Mouse (Mus musculus) thymus, postnatal 4 days (tissue): ENCODE results near the gene Rundc1.
"Not testable (repeated sequence)": the region's sequence is repeated elsewhere in the genome, so short reads cannot be mapped to it uniquely, and the experiment has no call there.

Experiments used
- DNase-seq: peaks from one replicate; pipeline ENCODE4 v3.0.0; 2021

The Rundc1 gene

GRCm38 (mm10) chr11:101446319-101446718 is 21.4 kb downstream of the Rundc1 start:
- DNase-seq = no peak

DNA sequence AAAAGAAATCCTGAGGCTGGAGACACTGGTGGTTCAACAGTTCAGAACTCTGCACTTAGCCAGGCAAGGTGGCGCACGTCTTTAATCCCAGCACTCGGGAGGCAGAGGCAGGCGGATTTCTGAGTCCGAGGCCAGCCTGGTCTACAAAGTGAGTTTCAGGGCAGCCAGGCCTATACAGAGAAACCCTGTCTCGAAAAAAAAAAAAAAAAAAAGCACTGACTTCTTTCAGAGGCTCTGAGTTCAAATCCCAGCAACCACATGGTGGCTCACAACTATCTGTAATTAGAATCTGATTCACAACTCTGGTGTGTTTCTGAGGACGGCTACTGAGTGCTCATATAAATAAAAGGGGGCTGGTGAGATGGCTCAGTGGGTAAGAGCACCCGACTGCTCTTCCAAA is 22.0 kb downstream of the Rundc1 start:
- not testable (repeated sequence) for DNase-seq

DNA sequence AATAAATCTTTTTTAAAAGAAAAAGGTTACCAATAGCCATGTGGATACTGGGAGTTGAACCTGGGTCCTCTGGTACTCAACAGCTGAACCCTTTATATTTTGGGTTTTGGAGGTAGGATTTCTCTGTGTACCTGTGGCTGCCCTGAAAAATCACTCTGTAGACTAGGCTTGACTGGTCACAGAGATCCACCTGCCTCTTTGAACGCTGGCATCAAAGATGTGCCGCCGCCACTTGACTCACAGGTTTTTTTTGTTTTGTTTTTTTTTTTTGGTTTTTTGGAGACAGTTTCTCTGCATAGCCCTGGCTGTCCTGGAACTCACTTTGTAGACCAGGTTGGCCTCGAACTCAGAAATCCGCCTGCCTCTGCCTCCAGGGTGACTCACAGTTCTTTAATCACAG is 22.9 kb downstream of the Rundc1 start:
- DNase-seq = peak; percentile 45

DNA sequence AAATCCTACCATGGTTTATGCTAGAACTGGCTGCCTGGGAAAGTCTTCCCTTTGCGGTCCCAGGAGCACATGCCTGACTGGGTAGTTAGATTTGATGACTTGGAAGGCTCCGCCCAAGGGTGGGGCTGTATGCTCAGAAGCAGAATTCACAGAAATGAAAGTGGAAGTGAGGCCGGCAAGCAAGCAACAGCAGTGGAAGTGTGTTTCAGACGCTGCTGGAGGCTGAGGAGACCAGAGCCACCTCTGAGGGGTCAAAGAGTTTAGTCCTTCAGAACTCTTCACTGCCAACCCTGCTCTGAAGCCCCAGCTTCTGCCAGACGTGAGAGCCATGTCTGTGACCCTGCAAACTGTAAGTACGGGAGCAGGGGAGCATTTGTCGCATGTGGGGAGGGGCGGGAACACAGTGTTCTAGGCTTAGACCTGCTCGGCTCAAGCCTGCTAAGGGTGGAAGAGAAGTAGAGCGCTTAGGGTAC is 23.4 kb downstream of the Rundc1 start, which contains the start of gene Ifi35:
Ifi35 (plus strand) TSS at position 134 of the 473 bp plus-strand sequence.
- DNase-seq = peak; percentile 72

DNA sequence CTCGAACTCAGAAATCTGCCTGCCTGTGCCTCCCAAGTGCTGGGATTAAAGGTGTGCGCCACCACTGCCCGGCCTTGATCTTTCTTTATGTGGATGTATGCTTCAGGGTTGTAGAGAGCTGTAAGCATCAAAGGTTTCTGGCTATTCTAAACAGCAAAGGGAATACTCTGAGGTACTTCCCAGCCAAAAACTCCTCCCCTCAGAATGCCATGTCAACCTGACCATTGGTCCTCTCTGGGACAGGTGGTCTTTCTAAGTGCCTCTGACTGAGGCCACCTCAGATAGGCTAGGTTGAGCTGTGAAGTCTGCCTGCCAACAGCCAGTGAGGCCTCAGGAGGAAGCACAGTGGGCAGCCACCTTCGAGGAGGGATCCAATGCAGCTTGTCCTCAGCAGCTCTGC is 24.0 kb downstream of the Rundc1 start:
- no peak for DNase-seq

GRCm38 (mm10) chr11:101449596-101449995 is 24.7 kb downstream of the Rundc1 start:
- not testable (repeated sequence) for DNase-seq

GRCm38 (mm10) chr11:101450394-101450793 is 25.5 kb downstream of the Rundc1 start:
- peak; percentile 53 for DNase-seq

- DNase-seq = no peak
These were observed 26.7 kb downstream of the Rundc1 start for GRCm38 (mm10) chr11:101451536-101451935.

DNA sequence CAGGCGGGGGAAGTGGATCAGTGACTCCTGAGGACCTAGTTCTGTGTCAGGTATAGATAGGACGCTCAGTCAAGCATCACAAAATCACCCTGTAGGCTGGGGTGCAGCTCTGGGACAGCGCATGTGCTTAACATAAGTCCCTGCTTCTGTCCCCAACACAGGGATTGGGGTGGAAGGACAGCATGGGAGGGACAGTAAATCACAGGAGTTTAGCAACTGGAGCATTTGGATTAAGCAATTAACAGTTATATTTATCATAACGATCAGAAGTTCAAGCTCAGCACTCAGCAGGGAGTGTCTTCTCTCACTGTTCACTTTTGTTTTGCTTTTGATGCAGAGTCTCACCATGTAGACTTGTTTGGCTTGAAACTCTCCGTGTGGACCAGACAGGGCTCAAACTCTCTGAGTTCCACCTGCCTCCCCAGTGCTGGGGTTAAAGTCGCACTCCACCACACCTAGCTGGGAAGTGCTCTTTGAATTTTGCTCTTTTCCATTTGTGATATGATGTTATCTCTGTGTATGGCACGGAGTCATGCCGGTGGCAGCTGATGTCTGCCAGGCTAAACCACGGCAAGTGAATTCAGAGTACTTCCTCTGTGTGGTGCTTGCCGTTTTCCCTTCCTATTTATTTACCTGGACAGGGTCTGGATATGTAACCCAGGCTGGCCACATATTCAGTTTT is 27.3 kb downstream of the Rundc1 start:
- no peak for DNase-seq

GRCm38 (mm10) chr11:101454702-101455101 is 29.8 kb downstream of the Rundc1 start:
- no peak for DNase-seq

DNA sequence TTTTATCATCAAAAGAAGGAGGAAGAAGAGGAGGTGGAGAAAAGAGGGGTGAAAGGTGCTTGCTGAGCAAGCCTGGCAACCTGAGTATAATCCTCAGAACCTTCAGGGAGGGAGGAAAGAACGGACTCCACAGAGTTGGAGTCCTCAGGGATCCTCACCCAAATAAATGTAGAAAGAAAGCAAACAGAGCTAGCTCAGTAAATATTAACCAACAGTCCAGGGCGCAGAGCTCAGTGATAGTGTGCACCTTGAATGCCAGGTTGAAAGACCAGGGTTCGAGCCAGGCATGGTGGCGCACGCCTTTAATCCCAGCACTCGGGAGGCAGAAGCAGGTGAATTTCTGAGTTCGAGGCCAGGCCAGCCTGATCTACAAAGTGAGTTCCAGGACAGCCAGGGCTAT is 30.7 kb downstream of the Rundc1 start:
- no peak for DNase-seq

DNA sequence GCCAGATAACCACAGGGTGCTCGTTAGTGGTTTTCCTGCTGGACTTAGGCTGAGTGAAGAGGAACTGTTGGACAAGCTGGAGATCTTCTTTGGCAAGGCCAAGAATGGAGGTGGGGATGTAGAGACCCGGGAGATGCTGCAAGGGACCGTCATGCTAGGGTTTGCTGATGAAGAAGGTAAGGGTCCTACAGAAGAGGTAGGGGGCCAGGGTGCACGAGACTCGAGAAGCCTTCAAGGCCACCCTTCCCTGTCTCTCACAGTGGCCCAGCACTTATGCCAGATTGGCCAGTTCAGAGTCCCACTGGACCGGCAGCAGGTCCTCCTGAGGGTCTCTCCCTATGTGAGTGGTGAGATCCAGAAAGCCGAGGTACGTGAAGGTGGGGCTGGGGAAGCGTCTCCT is 32.7 kb downstream of the Rundc1 start:
- no peak for DNase-seq

GRCm38 (mm10) chr11:101458217-101458616 is 33.3 kb downstream of the Rundc1 start:
- DNase-seq = no peak

- DNase-seq = no peak
These were observed 34.8 kb downstream of the Rundc1 start for GRCm38 (mm10) chr11:101459716-101460115.

GRCm38 (mm10) chr11:101460321-101460720 is 35.4 kb downstream of the Rundc1 start:
- no peak for DNase-seq

- DNase-seq = no peak
These were observed 37.3 kb downstream of the Rundc1 start for GRCm38 (mm10) chr11:101462141-101462540.

DNA sequence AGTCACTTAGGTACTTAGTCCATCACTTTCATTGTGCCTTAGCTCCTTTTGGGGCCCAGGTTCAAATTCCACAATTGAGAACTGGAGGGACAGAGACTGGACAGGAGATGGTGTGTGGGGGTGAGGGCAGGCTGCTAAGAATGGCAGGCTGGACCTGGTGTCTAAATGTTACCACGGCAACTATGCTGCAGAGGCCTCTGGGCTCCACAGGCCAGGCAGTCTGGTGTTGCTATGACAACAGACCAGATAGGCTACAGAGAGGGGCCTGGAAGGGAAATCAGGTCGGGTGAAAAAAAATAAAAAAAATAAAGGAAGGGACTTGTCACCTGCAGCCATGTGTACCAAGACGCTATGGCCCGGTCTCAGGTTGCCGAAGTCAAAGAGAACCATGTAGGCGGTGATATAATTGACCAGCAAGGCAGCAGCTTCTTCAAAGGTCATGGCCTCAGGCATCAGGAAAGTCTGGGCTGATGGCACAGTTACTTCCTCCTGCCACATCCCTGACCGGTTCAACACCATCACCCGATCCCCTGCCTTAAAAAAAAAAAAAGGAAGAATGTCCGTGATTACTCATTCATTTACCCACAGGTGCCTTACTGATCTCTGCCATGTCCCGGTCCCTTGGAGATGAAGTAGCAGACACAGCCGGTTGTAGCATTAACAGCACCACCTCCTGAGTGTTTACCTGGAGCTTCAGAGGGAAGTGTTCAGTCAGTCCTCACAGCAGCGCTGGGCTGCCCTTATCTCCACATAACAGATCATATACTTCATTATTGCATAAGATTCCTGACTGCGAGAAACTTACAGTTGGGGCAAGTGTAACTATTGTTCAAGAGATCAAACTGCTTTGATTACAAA is 37.9 kb downstream of the Rundc1 start:
- no peak for DNase-seq

DNA sequence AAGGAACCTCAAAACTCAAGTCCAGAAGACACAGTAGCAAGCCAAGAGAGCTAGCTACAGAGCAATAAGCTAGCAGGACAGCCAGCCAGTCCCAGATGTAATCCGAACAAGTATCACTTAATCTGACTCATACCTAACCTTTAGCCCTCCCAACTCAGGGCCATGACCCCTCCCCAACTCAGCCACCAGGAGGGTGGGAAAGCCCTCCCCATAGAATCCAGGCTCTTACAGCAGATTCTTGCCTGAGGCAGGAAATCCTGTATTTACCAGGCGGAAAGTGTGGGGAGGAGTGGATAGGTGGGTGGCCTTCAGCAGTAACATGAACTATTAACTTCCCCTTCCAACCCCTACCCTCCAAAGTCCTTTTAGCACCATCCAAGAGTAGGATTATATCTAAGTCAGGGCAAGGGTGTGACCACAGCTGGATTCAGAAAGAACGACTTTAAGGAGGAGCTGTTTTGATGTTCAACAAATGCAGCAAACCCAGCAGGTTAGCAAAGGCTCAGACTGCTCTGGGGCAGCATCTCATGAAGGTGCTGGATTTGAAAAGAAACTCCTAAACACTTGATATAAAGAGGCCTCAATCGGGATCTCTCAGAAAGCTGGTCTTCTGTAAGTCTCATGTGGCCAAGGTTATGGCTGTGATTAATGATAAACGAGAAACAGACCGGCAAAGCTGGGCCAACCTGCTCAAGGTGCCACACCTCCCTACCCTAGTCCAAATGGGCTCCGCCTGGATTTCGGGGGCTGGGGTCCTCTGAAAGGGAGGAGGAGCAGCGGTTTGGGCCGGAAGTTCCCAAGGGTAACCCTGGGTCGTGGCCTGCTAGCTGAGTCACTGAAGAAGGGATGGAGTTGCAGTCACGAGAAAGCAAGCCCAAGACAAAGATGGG is 39.6 kb downstream of the Rundc1 start, which contains the start of gene Rnd2:
Rnd2 (plus strand) TSS at position 789 of the 890 bp plus-strand sequence.
- DNase-seq = peak; percentile 54

- peak; percentile 68 for DNase-seq
These were observed 40.4 kb downstream of the Rundc1 start for GRCm38 (mm10) chr11:101465101-101465868.

GRCm38 (mm10) chr11:101465869-101466551 is 41.1 kb downstream of the Rundc1 start, which contains the start of gene Vat1:
Gene Vat1, minus strand, starts transcription at chr11:101466230.
- DNase-seq = peak; percentile 77

- not testable (repeated sequence) for DNase-seq
These were observed 41.7 kb downstream of the Rundc1 start for GRCm38 (mm10) chr11:101466552-101466950.
